Mouse (Mus musculus) brain, embryonic 14.5 days (tissue): ENCODE results near the gene Rwdd4a.

Experiments used
- CTCF ChIP-seq: fragments of 200-500 bp; IDR thresholded peaks from 2 replicates; pipeline ENCODE4 v1.5.1; 2012; ENCODE audit warnings: inconsistent platforms, mild to moderate bottlenecking, moderate library complexity, borderline replicate concordance; ENCODE audit not compliant: insufficient read depth, insufficient read length; ENCODE audit errors: extremely low read depth
- POLR2A ChIP-seq: fragments of 200-500 bp; IDR thresholded peaks from 2 replicates; pipeline ENCODE4 v1.6.1; 2012; ENCODE audit warnings: mild to moderate bottlenecking, inconsistent platforms, borderline replicate concordance; ENCODE audit not compliant: poor library complexity, insufficient read depth, insufficient read length, severe bottlenecking; ENCODE audit errors: extremely low read depth

DNA sequence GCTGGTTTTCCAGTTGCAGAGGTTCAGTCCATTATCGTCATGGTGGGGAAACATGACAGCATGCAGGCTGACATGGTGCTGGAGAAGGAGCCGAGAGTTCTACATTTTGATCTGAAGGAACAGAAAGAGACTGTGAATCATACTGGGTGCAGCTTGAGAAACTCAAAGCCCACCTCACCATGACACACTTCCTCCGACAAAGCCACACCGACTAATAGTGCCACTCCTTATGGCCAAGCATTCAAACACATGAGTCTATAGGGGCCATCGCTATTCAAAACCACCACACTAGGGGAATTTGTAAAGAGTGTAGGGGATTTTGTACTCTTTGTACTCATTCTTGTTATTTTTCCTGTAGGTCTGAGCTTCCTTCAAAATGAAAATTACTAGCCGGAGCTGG is 33.1 kb downstream of the Rwdd4a start:
- TF ChIP-seq CTCF (no peak), POLR2A (no peak)
